Mouse (Mus musculus): Measurements from ENCODE around the gene Olfr697. TPM values are rescaled to one million over a fixed set of nuclear protein-coding genes. Genes with fewer than 3 reads are reported as not detected.
"Not testable (repeated sequence)": the region's sequence is repeated elsewhere in the genome, so short reads cannot be mapped to it uniquely, and the experiment has no call there.

Gene Olfr697
- not detected for total RNA-seq (2021)
- long read RNA-seq, experiment 1: 0 reads
- long read RNA-seq, experiment 2: 0 reads

DNA sequence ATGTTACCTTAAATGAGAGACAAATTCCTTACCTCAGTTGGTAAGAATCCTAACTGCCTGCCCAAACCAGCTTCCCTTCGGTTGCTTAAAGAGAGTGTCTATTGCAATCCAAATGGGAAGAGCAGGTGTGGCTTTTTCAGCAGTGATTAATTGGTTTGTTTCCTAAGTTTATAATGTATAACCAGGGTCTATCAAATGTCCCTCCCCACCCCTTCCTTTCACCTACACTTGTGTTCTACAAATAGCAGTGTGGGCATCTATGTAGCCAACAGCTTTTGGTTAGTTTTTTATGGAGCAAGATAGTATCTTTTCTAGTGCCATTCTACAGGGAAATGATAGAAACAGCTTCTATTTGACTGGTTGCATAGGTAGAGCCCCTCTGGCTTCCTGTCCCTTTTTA lies at the start of gene Olfr697:
Gene Olfr697 (minus strand): TSS at position 101 of the 400 bp plus-strand sequence.
- no peak within 1 kb of the TSS for H3K27ac ChIP-seq

GRCm38 (mm10) chr7:106788330-106788729 lies 46.1 kb upstream of the Olfr697 start:
- no peak for TF ChIP-seq CTCF (IDR thresholded peaks at IDR 0.05)
- intact Hi-C loops (cut with DNase I): no loop called here
- no peak for DNase-seq
- Histone ChIP-seq H3K4me3 (no peak overlapping the region), H3K27ac (no peak overlapping the region)

More for the DNA sequence above, at the start of gene Olfr697:
- DNase-seq: no peak
- intact Hi-C loops (cut with DNase I): no loop called here
- no peak for TF ChIP-seq CTCF (IDR thresholded peaks at IDR 0.05)
- H3K4me3 ChIP-seq: no peak within 1 kb of the TSS

DNA sequence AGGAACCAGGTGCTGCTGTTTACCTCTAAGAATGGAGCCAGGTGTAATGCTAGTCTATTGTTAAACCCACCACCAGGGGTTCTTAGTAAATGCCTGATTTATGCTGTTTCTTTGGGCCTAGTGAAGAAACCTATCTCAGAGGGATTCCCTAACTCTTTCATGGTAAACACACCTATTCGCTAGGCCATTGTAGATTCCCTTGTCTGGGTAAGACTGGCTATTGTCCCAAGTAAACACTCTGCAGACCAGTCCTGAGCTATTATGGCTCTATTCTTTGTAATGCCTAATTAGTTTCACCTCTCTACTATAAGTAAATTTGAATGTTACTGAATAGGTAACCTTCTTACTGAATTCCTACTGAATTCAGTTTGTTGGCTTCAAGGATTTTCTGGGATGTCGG lies 18.8 kb upstream of the Olfr697 start:
- H3K4me3 ChIP-seq; DNase-seq; intact Hi-C loops (cut with DNase I); H3K27ac ChIP-seq: not testable (repeated sequence)

DNA sequence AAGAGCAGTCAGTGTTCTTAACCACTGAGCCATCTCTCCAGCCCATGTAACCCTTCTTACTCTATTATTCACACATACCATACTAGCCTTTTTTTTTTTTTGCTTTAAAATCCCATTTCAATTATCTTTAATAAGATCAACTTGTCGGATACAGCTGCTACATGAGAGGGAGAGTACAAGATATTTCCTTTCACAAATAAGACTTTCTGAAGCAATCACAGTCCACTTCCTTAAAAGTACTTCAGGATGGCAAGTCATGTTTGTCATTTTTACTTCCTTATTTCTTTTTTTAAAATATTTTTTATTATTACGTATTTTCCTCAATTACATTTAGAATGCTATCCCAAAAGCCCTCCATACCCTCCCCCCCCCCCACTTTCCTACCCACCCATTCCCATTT lies 16.6 kb upstream of the Olfr697 start:
- no peak for TF ChIP-seq CTCF (IDR thresholded peaks at IDR 0.05)
- Histone ChIP-seq H3K27ac (no peak overlapping the region), H3K4me3 (no peak overlapping the region)
- intact Hi-C loops (cut with DNase I): no loop called here
- DNase-seq: no peak

GRCm38 (mm10) chr7:106755297-106755696 lies 13.1 kb upstream of the Olfr697 start, which contains the start of gene Olfr698:
Gene Olfr698 (minus strand): TSS chr7:106755397.
- intact Hi-C loops (cut with DNase I): no loop called here
- Histone ChIP-seq H3K4me3 (no peak within 1 kb of the TSS), H3K27ac (no peak within 1 kb of the TSS)
- no peak for DNase-seq
- TF ChIP-seq CTCF (IDR thresholded peaks at IDR 0.05): no peak

- no peak overlapping the region for H3K27ac ChIP-seq
- intact Hi-C loops (cut with DNase I): no loop called here
- no peak for TF ChIP-seq CTCF (IDR thresholded peaks at IDR 0.05)
Measured at GRCm38 (mm10) chr7:106745811-106746210, 3.6 kb upstream of the Olfr697 start.

DNA sequence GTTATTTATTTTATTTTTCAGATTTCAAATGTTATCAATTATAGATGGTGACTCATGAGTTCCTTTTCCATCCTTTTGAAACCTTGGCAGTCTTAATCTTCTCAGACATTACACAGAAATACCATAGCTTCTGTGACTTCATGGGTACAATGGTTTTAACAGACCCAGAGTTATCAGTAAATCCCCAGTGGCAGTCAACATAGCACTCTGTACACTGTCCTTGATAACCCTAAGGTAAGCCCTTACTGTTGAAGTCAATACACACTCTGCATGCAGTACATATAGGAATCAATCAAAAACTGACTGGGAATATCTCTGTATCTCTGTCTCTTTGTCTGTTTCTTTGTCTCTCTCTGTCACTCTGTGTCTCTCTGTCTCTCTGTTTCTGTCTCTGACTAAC lies 5.2 kb downstream of the Olfr697 start:
- DNase-seq: no peak
- no peak for TF ChIP-seq CTCF (IDR thresholded peaks at IDR 0.05)
- Histone ChIP-seq H3K4me3 (no peak overlapping the region), H3K27ac (no peak overlapping the region)
- intact Hi-C loops (cut with DNase I): no loop called here

More at GRCm38 (mm10) chr7:106745811-106746210, 3.6 kb upstream of the Olfr697 start:
- no peak for DNase-seq
- no peak overlapping the region for H3K4me3 ChIP-seq

DNA sequence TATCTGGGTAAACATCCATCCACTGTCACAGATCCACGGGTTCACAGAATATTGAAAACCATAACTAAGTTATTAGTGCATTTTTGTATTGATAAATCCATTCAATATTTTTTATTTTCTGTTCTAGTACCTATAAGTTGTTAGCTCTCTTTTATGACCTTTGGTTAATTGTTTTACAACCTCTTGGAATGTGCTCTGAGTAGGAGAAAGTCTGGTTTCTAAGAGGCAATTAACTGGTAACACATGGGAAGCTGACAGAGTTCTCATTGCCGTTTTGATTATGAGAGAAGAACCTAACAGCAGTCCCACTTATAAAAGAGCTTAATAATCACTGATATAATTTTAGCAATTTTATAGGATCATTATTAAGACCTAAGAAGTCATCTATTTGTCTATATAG lies 8.5 kb downstream of the Olfr697 start:
- Histone ChIP-seq H3K27ac (no peak overlapping the region), H3K4me3 (no peak overlapping the region)
- intact Hi-C loops (cut with DNase I): no loop called here
- no peak for TF ChIP-seq CTCF (IDR thresholded peaks at IDR 0.05)
- no peak for DNase-seq

DNA sequence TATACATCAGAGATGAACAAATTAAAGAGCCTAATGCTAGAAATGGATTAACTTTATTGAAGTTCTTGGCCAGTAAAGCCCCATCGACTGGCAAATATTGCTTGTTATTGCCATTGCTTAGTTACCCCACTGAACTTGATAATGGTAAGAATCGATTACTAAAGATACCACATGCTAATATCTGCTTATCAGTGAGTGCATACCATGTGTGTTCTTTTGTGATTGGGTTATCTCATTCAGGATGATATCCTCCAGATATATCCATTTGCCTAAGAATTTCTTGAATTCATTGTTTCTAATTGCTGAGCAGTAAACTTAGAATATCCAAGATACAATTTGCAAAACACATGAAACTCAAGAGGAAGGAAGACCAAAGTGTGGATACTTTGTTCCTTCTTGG lies 16.6 kb downstream of the Olfr697 start:
- DNase-seq; H3K4me3 ChIP-seq; H3K27ac ChIP-seq; intact Hi-C loops (cut with DNase I): not testable (repeated sequence)

DNA sequence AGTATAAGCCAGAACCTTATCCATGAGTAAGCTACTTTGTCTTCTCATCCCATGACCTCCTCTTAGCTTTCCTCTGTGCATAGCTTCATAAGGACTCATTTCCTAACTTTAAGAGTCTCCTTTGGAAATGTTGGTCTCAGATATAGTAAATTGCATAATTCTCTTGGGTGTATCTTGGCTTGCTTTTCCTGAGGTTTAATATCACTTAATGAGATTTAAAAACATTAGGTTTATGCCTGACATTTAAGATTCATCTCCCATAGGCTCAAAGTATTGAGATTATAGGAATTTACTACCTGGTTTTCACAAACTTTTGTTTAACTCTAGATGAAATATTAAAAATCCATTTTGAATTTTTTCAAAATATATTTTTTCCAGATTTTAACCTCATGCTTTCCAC lies 25.9 kb downstream of the Olfr697 start, which contains the start of gene Olfr695:
Gene Olfr695 (minus strand): TSS at position 101 of the 400 bp plus-strand sequence.
- no peak for DNase-seq
- no peak for TF ChIP-seq CTCF (IDR thresholded peaks at IDR 0.05)
- intact Hi-C loops (cut with DNase I): no loop called here
- H3K27ac ChIP-seq: no peak within 1 kb of the TSS
- no peak within 1 kb of the TSS for H3K4me3 ChIP-seq

GRCm38 (mm10) chr7:106711463-106711862 lies 30.8 kb downstream of the Olfr697 start:
- H3K4me3 ChIP-seq: no peak overlapping the region
- intact Hi-C loops (cut with DNase I): no loop called here
- no peak for DNase-seq
- H3K27ac ChIP-seq: no peak overlapping the region
- TF ChIP-seq CTCF (IDR thresholded peaks at IDR 0.05): no peak

DNA sequence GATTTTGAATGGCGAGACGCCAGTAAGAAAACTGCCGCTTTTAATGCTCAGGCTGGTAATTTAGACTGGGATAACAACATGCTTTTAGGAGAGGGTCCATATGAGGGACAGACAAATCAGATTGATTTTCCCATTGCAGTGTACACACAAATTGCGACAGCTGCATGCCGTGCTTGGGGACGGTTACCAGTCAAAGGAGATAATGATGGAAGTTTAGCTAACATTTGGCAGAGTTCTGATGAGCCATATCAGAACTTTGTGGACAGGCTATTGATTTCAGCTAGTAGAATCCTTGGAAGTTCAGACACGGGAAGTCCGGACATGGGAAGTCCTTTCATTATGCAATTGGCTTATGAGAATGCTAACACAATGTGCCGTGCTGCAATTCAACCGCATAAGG lies 34.5 kb downstream of the Olfr697 start:
- H3K27ac ChIP-seq; DNase-seq; intact Hi-C loops (cut with DNase I); H3K4me3 ChIP-seq: not testable (repeated sequence)

- no peak overlapping the region for H3K4me3 ChIP-seq
- DNase-seq: no peak
- H3K27ac ChIP-seq: no peak overlapping the region
- no peak for TF ChIP-seq CTCF (IDR thresholded peaks at IDR 0.05)
- intact Hi-C loops (cut with DNase I): no loop called here
Measured at GRCm38 (mm10) chr7:106696891-106697290, 45.4 kb downstream of the Olfr697 start.

DNA sequence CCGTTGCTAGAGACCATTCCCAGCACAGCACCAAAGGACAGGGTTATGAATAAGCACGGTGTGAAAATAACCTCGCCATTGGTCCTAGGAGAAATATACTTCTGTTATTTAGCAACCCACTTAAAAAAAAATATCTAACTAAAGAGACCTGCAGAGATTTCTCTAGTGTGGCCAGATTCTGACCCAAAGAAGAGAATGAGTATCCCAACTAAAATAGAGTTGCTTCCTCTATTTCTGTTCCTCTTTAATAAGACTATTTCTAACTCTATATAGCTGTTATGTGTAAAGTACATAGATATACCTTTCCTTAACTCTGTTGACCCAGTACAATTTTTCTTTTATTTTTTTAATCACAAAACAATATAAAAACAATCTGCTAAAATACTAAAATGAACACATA lies 49.3 kb downstream of the Olfr697 start:
- no peak for DNase-seq
- intact Hi-C loops (cut with DNase I): no loop called here
- Histone ChIP-seq H3K27ac (no peak overlapping the region), H3K4me3 (no peak overlapping the region)
- TF ChIP-seq CTCF (IDR thresholded peaks at IDR 0.05): no peak

Data from gastrocnemius, adult 2 months (tissue).